Mouse (Mus musculus) megakaryocyte progenitor cell, adult 5-6 weeks (primary cell): ENCODE measurements around the gene Prdm15. TPM values are rescaled to one million over a fixed set of nuclear protein-coding genes. Genes with fewer than 3 reads are reported as not detected.

Source experiments
- ATAC-seq: replicated peaks from 2 replicates; pipeline ENCODE4 v1.8.0; 2016; ENCODE audit warnings: mild to moderate bottlenecking, moderate TSS enrichment, inconsistent platforms; ENCODE audit not compliant: poor library complexity
- total RNA-seq, 2 experiments: library from RNA; stranded (forward) in 1 of 2; stranded (reverse) in 1 of 2; fragments of 157-497, 149-512 nt in 1 of 2; fragments of 200-1000 nt in 1 of 2; gene quantifications; 2 replicates each; pipeline versions ENCODE4 v1.2.3 to v1.2.4; 2015 to 2017

The Prdm15 gene
- total RNA-seq, 2 experiments from 2014 or later = 10.9 to 11.1 TPM

- ATAC-seq = no peak
Observed at GRCm38 (mm10) chr16:97758288-97758687, 93.4 kb downstream of the Prdm15 start.

DNA sequence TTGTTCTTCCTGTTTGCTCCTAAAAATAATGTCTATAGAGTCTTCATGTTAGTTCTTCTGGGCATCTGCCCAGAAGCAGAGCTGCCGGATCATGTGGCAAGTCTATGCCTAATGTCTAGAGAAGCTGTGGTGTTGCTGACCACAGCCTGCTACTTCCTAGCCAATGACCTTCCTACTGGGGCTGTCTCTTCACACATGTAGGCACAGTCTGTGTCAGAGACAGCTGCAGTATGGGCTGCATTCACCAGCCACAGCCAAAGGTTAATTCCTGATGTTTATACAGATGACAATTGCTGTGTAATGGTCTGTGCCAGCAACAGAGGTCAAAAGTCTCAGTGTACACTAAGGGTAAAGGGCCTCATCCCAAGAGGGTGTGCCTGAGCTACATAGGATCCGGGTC, 95.2 kb downstream of the Prdm15 start:
- peak; percentile 50 for ATAC-seq

- ATAC-seq = 0 out of 2 replicates have a peak, but pooled peaks have one; percentile 21
Observed at GRCm38 (mm10) chr16:97752316-97752941, 99.2 kb downstream of the Prdm15 start.

DNA sequence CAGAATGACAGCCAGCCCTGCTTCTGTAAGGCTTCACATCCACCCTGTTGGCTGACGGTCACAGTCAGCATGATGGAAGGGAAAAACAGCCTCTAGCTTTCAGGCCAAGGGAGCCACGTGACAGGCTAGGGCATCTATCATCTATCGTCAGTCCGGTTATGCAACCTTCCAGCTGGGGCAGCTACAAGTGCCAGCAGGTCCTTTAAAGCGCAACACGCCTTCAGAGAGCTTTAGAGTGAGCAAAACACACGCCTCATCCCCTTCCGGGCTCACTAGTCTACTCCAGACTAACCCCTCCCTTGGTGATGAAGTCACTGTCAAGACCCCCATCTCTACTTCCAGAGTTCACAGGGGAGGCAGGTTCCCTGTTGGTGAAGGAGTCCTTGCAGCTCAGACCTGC, 99.8 kb downstream of the Prdm15 start:
- peak; percentile 57; the same call in 1 of the 2 replicates for ATAC-seq

- ATAC-seq = no peak
Observed at GRCm38 (mm10) chr16:97748421-97748820, 103.2 kb downstream of the Prdm15 start.

Other genes starting within 250 kb of the Prdm15 start
- gene Tmprss2, start 240.7 kb downstream of the Prdm15 start, total RNA-seq (2015) = not detected in 2 replicates
- gene Tmprss2, start 240.7 kb downstream of the Prdm15 start, total RNA-seq (2017) = not detected in 2 replicates
- gene Ripk4, start 88.1 kb downstream of the Prdm15 start, total RNA-seq (2015) = not detected in 2 replicates
- under 0.01 TPM in 1 of 2 replicates, not detected in the other for gene Ripk4, start 88.1 kb downstream of the Prdm15 start, total RNA-seq (2017)
- 9.8 and 14.1 TPM in 2 replicates for gene C2cd2, start 110.7 kb upstream of the Prdm15 start, total RNA-seq (2015)
- gene C2cd2, start 110.7 kb upstream of the Prdm15 start, total RNA-seq (2017) = 17.7 and 21.5 TPM in 2 replicates
- 9.9 and 18.3 TPM in 2 replicates for gene Zbtb21, start 110.8 kb upstream of the Prdm15 start, total RNA-seq (2015)
- 12.0 and 16.8 TPM in 2 replicates for gene Zbtb21, start 110.8 kb upstream of the Prdm15 start, total RNA-seq (2017)
- gene B230307C23Rik, start 145.5 kb upstream of the Prdm15 start, total RNA-seq (2015) = 26.8 and 45.0 TPM in 2 replicates
- gene B230307C23Rik, start 145.5 kb upstream of the Prdm15 start, total RNA-seq (2017) = 66.4 and 152 TPM in 2 replicates
- 35.2 and 46.2 TPM in 2 replicates for gene A630089N07Rik, start 230.6 kb upstream of the Prdm15 start, total RNA-seq (2015)
- gene A630089N07Rik, start 230.6 kb upstream of the Prdm15 start, total RNA-seq (2017) = 36.1 and 50.0 TPM in 2 replicates